Mouse (Mus musculus) heart, embryonic 13.5 days (tissue): Measurements from ENCODE around the gene Gm42372. TPM values are rescaled to one million over a fixed set of nuclear protein-coding genes. Genes with fewer than 3 reads are reported as not detected.
A peak's percentile ranks its signal among the peaks of the same experiment; 100 is the strongest.

Source experiments
- ATAC-seq: fragments of 200-750 bp; cut with Nextera tagmentation; 2 replicates; pipeline ENCODE4 v1.8.0; 2017; ENCODE audit warnings: moderate TSS enrichment; ENCODE audit not compliant: insufficient number of reproducible peaks, low FRiP score, low TSS enrichment; ENCODE audit errors: extremely low read depth
- H3K27ac ChIP-seq: fragments of 300-500 bp; sonication (generic); replicated peaks from 2 replicates; pipeline ENCODE4 v1.5.1; 2015; ENCODE audit warnings: moderate library complexity, mild to moderate bottlenecking, inconsistent platforms
- H3K27me3 ChIP-seq: fragments of 300-500 bp; sonication (generic); replicated peaks from 2 replicates; pipeline ENCODE4 v1.6.1; 2015; ENCODE audit warnings: mild to moderate bottlenecking, inconsistent platforms
- H3K36me3 ChIP-seq: fragments of 300-500 bp; sonication (generic); 2 replicates; pipeline ENCODE4 v1.6.1; 2015; ENCODE audit warnings: mild to moderate bottlenecking, inconsistent platforms
- H3K4me1 ChIP-seq: fragments of 300-500 bp; sonication (generic); 2 replicates; pipeline ENCODE4 v1.6.1; 2015; ENCODE audit warnings: inconsistent platforms
- H3K4me2 ChIP-seq: fragments of 300-500 bp; sonication (generic); 2 replicates; pipeline ENCODE4 v1.6.1; 2015; ENCODE audit warnings: inconsistent platforms, mild to moderate bottlenecking, moderate library complexity
- H3K4me3 ChIP-seq: fragments of 300-500 bp; sonication (generic); 2 replicates; pipeline ENCODE4 v1.5.1; 2015; ENCODE audit warnings: moderate library complexity, mild to moderate bottlenecking, inconsistent platforms
- H3K9ac ChIP-seq: fragments of 300-500 bp; sonication (generic); 2 replicates; pipeline ENCODE4 v1.6.1; 2015; ENCODE audit warnings: inconsistent platforms, mild to moderate bottlenecking, moderate library complexity
- H3K9me3 ChIP-seq: fragments of 300-500 bp; sonication (generic); 2 replicates; pipeline ENCODE4 v1.6.1; 2016; ENCODE audit warnings: inconsistent platforms
- WGBS: fragments of 180-500 bp; shearing (Covaris S2); methylation state at CpG from one replicate; pipeline ENCODE4 v1.1.7; 2015; ENCODE audit warnings: mixed read lengths; 5-methylcytosine and 5-hydroxymethylcytosine counted together
- polyA plus RNA-seq: library from polyadenylated mRNA; unstranded; fragments of >200 nt; fragmentation: Nextera tagmentation; extraction: Ambion mirVana; gene quantifications from 2 replicates; pipeline ENCODE4 v1.2.1, GENCODE M21; 2015

Gene Gm42372
- polyA plus RNA-seq, 1 experiment from 2014 or later, result 0.09 TPM

DNA sequence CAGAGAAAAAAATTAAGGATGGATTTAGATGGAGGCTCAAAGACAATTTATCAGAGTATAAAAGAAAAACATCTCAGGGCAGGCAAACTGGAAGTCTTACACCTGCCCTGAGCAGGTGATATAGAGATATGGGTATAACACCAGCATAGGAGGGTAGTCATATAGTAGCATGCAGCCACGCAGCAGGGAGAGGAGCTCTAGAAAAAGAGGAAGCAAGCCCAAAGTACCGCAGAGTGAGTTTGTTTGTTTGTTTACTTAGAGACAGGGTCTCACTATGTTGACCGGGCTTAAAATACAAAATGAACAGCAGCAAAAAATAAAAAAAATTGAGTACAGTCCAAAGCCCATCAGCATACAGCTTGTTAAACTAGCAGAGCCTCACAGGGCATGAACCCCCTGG, 11.7 kb upstream of the Gm42372 start:
- no peaks in the 10 kb centered on the region for H3K9me3 ChIP-seq
- no peak for ATAC-seq
- H3K36me3 ChIP-seq, result no peaks in the 10 kb centered on the region
- no peak overlapping the region for H3K9ac ChIP-seq
- H3K4me1 ChIP-seq, result peaks cover 33% of the 10 kb centered on the region
- H3K27ac ChIP-seq, result peak overlapping the region; percentile 65
- 71% methylated on average over 3 of the region's 3 CpGs for WGBS
- H3K27me3 ChIP-seq, result no peaks in the 10 kb centered on the region
- no peak overlapping the region for H3K4me3 ChIP-seq
- H3K4me2 ChIP-seq, result peak overlapping the region; percentile 11; the same call in 1 of the 2 replicates

DNA sequence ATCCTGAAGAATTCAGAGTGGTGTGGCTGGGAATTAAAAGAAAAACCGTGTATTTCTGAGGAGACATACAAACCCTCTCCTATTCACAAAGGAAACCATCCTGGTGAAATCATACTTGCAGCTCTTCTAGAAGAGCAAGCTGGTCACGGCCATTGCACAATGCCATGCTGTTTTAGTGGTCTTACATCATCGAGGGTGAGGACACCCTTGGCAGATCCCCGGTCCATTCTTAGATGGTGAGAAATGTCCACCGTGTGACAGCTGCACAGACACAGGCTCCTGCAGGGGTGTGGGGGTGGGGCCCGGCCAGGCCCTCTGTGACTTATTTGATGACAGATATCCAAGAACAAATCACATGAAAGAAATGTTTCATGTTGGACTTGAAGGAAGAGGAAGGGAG, 8.9 kb upstream of the Gm42372 start:
- 34% methylated on average over 6 of the region's 6 CpGs for WGBS
- ATAC-seq, result no peak
- H3K9ac ChIP-seq, result no peak overlapping the region
- no peak overlapping the region for H3K4me2 ChIP-seq
- peak overlapping the region; percentile 66 for H3K27ac ChIP-seq
- no peaks in the 10 kb centered on the region for H3K27me3 ChIP-seq
- no peaks in the 10 kb centered on the region for H3K36me3 ChIP-seq
- H3K4me3 ChIP-seq, result no peak overlapping the region
- H3K9me3 ChIP-seq, result no peaks in the 10 kb centered on the region
- peaks cover 39% of the 10 kb centered on the region for H3K4me1 ChIP-seq

DNA sequence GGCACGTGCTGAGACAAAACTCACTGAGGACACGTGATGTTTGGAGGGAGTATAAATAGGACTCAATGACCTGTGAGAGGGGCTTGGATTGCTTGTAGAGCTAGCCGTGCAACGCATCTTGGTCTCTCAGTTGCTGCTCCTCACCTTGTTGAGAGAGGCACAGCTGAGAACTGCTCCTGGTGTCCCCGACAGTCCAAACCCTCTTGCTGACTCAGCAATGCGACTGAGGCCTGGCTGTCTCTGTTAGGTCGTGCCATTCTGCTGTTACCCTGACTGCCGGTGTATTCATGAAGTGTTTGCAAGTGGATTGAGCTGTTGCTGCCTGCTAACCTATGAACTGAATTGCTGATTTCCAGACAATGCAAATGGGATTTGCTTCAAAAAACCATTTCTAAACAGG, 6.6 kb upstream of the Gm42372 start:
- H3K27me3 ChIP-seq, result no peaks in the 10 kb centered on the region
- ATAC-seq, result no peak
- no peaks in the 10 kb centered on the region for H3K9me3 ChIP-seq
- no peak overlapping the region for H3K9ac ChIP-seq
- peaks cover 49% of the 10 kb centered on the region for H3K4me1 ChIP-seq
- H3K27ac ChIP-seq, result no peak overlapping the region
- WGBS, result 39% methylated on average over 8 of the region's 8 CpGs
- no peak overlapping the region for H3K4me2 ChIP-seq
- no peak overlapping the region for H3K4me3 ChIP-seq
- no peaks in the 10 kb centered on the region for H3K36me3 ChIP-seq

- Histone ChIP-seq H3K4me3 (no peak overlapping the region), H3K36me3 (no peaks in the 10 kb centered on the region), H3K9me3 (no peaks in the 10 kb centered on the region), H3K4me2 (no peak overlapping the region), H3K27me3 (no peaks in the 10 kb centered on the region), H3K9ac (no peak overlapping the region), H3K4me1 (peaks cover 52% of the 10 kb centered on the region), H3K27ac (no peak overlapping the region)
- ATAC-seq, result no peak
- WGBS, result 75% methylated on average over 6 of the region's 6 CpGs
Measured at GRCm38 (mm10) chr7:16978173-16978572, 4.7 kb upstream of the Gm42372 start.

GRCm38 (mm10) chr7:16978593-16978992, 4.3 kb upstream of the Gm42372 start:
- no peak overlapping the region for H3K27ac ChIP-seq
- no peak overlapping the region for H3K4me2 ChIP-seq
- H3K4me1 ChIP-seq, result peaks cover 50% of the 10 kb centered on the region
- H3K36me3 ChIP-seq, result no peaks in the 10 kb centered on the region
- no peak overlapping the region for H3K4me3 ChIP-seq
- H3K9ac ChIP-seq, result no peak overlapping the region
- no peak for ATAC-seq
- H3K27me3 ChIP-seq, result no peaks in the 10 kb centered on the region
- no peaks in the 10 kb centered on the region for H3K9me3 ChIP-seq
- 83% methylated on average over 3 of the region's 3 CpGs for WGBS

DNA sequence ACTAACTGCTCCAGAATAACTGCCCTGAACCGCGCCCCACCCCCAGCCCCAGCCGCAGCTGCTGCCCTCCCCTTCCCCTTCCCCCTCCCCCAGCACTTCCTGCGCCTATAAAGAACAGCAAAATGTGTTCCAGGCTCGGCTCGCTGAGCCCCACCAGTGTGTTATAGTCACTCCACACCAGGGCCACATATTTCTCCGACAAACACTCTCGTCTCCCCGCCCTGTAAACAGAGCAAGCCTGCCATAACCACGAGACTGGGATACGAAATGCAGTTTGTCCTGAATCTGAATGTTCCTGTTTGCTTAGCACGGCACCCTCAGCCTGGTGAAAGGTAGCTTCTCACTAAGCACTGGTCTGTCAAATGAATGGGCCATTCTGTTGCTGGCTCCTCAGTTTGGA, 2.5 kb upstream of the Gm42372 start:
- ATAC-seq, result no peak
- Histone ChIP-seq H3K4me1 (peaks cover 35% of the 10 kb centered on the region), H3K36me3 (no peaks in the 10 kb centered on the region), H3K27ac (peak overlapping the region; percentile 90), H3K4me3 (peak overlapping the region; percentile 43), H3K9ac (peak overlapping the region; percentile 78), H3K4me2 (peak overlapping the region; percentile 67), H3K9me3 (no peaks in the 10 kb centered on the region), H3K27me3 (no peaks in the 10 kb centered on the region)
- WGBS, result 3% methylated on average over 12 of the region's 12 CpGs

DNA sequence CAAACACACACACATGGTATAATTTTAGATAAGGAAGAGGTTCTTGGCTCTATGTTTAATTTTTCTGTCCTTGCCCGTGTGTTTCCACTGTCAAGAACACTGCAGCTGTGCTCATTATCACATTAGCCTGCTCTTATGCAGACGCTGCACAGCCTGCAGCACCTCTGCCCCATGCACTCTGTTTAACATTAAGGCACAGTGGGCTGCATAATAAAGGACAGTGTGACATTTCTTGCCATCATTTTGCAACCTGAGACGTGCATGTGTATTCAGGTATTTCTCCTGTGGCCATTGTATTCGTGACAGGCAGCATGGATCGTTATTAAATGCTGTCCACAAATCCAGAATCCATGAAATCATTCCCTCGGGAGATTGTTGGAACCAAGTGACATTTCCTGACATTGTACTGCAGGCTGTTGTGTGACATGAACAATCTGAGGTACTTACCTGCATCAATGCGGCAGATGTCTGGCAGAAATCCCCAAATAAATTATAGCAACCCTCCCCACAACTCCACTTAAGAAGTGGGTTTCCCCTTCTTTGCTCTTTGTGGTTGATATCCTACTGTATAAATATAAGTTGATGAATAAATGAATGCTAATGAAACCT, 4.8 kb downstream of the Gm42372 start:
- peaks cover 56% of the 10 kb centered on the region for H3K4me1 ChIP-seq
- no peak overlapping the region for H3K4me2 ChIP-seq
- no peaks in the 10 kb centered on the region for H3K36me3 ChIP-seq
- no peaks in the 10 kb centered on the region for H3K9me3 ChIP-seq
- H3K9ac ChIP-seq, result 0 out of 2 replicates have a peak overlapping the region, but pooled peaks have one; percentile 28
- 46% methylated on average over 7 of the region's 7 CpGs for WGBS
- ATAC-seq, result no peak
- no peak overlapping the region for H3K4me3 ChIP-seq
- peak overlapping the region; percentile 48 for H3K27ac ChIP-seq
- no peaks in the 10 kb centered on the region for H3K27me3 ChIP-seq

- H3K4me2 ChIP-seq, result no peak overlapping the region
- H3K9me3 ChIP-seq, result no peaks in the 10 kb centered on the region
- H3K27ac ChIP-seq, result peak overlapping the region; percentile 48; the same call in 1 of the 2 replicates
- H3K36me3 ChIP-seq, result no peaks in the 10 kb centered on the region
- no peak overlapping the region for H3K4me3 ChIP-seq
- no peak overlapping the region for H3K9ac ChIP-seq
- peaks cover 54% of the 10 kb centered on the region for H3K4me1 ChIP-seq
- no peak for ATAC-seq
- 56% methylated on average over 3 of the region's 3 CpGs for WGBS
- no peaks in the 10 kb centered on the region for H3K27me3 ChIP-seq
Measured at GRCm38 (mm10) chr7:16988405-16988804, 5.5 kb downstream of the Gm42372 start.

DNA sequence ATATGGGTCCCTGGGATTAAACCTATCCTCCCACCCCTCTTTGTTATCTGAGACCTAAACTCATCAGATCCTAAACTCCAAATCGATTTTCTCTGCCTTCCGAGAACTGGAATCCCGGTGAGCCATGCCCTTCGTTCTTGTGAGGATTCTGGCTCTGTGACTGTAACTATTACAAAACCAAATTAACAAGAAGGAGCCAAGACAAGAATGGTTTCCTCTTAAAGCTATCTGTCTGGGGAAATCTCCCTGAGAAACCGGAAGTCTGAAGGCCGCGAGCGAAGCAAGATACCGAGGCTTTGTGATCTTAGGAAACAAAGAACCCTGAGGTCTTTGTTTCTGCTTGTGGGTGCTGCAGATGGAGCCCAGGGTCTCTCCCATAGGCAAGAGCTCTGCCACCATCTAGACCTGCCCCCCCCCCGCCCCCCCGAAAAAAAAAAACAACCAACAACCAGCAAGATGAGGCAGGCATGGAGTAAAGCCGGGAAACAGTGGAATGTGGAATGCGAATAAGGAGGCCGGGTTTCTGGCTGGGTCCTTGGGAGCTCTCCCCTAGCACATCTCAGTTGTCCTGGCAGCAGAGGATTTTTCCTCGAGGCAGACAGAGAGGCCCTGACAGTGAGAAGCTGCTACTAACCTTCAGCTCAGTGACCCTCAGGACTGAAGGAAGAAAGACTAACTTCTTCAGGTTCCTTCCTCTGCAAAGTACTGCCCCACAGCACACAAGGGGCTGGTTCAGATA, 7.3 kb downstream of the Gm42372 start:
- 0 out of 2 replicates have a peak overlapping the region, but pooled peaks have one; percentile 16 for H3K4me2 ChIP-seq
- H3K9ac ChIP-seq, result peak overlapping the region; percentile 55
- no peaks in the 10 kb centered on the region for H3K27me3 ChIP-seq
- 30% methylated on average over 15 of the region's 15 CpGs for WGBS
- no peak for ATAC-seq
- H3K4me3 ChIP-seq, result no peak overlapping the region
- H3K27ac ChIP-seq, result peak overlapping the region; percentile 90
- peaks cover 1% of the 10 kb centered on the region; the same call in 1 of the 2 replicates for H3K36me3 ChIP-seq
- peaks cover 62% of the 10 kb centered on the region for H3K4me1 ChIP-seq
- H3K9me3 ChIP-seq, result no peaks in the 10 kb centered on the region

GRCm38 (mm10) chr7:16991681-16992450, 9.0 kb downstream of the Gm42372 start:
- 50% methylated on average over 18 of the region's 18 CpGs for WGBS
- Histone ChIP-seq H3K27ac (peak overlapping the region; percentile 90), H3K36me3 (peaks cover 16% of the 10 kb centered on the region), H3K4me2 (peak overlapping the region; percentile 48), H3K9ac (peak overlapping the region; percentile 72), H3K4me3 (peak overlapping the region; percentile 10; the same call in 1 of the 2 replicates), H3K27me3 (no peaks in the 10 kb centered on the region), H3K9me3 (no peaks in the 10 kb centered on the region), H3K4me1 (peaks cover 76% of the 10 kb centered on the region)
- peak; percentile 47; the same call in 1 of the 2 replicates for ATAC-seq

GRCm38 (mm10) chr7:16992451-16992807, 9.5 kb downstream of the Gm42372 start, which contains the start of gene Ccdc8:
TSS of gene Ccdc8 (plus strand) at chr7:16992708.
- Histone ChIP-seq H3K27ac (peak within 1 kb of the TSS; percentile 95), H3K4me3 (peak within 1 kb of the TSS; percentile 77), H3K4me1 (peaks cover 78% of the 10 kb centered on the region), H3K36me3 (peaks cover 22% of the 10 kb centered on the region), H3K9ac (peak within 1 kb of the TSS; percentile 95), H3K4me2 (peak within 1 kb of the TSS; percentile 94), H3K9me3 (no peaks in the 10 kb centered on the region), H3K27me3 (no peaks in the 10 kb centered on the region)
- no peak for ATAC-seq
- WGBS, result 92% methylated on average over 5 of the region's 5 CpGs
